Mouse (Mus musculus): Measurements from ENCODE around the gene Psmd10. TPM values are rescaled to one million over a fixed set of nuclear protein-coding genes. Genes with fewer than 3 reads are reported as not detected.

Gene Psmd10
- polyA plus RNA-seq (2014; fragmentation: Nextera tagmentation; extraction: Ambion mirVana), result 43.1 and 48.1 TPM in 2 replicates

DNA sequence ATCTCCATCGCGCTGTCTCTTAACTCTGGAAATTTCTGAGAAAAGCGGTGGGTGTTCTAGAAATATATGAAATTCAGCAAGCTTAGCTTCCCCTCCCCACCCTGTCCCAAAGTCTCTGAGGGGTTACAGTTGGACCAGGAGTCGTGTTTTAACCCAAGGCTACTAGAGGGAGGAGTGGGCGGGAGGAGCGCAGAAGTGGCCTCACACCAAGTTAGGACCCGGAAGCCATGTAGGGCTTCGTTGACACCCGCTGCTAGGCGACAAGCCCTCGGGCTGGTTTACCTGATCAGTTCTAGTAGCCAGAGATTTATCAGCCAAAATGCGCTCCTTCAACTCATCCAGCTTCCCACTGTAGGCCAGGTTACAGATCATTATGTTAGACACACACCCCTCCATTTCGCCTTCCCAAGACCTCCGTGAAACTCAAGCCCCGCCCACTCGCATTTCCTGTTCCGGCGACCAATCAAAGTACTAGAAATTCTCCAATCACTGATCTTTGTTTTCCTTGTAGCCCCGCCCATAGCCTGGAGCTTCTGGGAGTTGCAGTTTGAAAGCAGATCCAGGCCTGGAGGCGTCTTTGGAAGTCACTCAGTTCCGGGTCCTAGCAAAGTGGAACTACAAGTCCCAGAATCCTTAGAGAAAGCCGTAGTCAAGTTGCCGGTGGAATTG lies at the start of gene Psmd10, which contains the start of gene Atg4a:
Gene Psmd10 (minus strand): TSS at position 457 of the 669 bp plus-strand sequence.
Gene Atg4a (plus strand): TSS at position 636 of the 669 bp plus-strand sequence.
- 20% methylated on average over 23 of the region's 23 CpGs for WGBS
- Histone ChIP-seq H3K9ac (ENCODE audit: low read length) (peak within 1 kb of the TSS; percentile 22; the same call in 1 of the 2 replicates), H3K27me3 (ENCODE audit: control insufficient read depth, insufficient read depth, low read length) (no peaks in the 10 kb centered on the region), H3K4me1 (ENCODE audit: control insufficient read depth, insufficient read depth, low read length) (no peaks in the 10 kb centered on the region), H3K27ac (replicated peaks; ENCODE audit: low read depth, low read length) (no peak within 1 kb of the TSS), H3K36me3 (ENCODE audit: control insufficient read depth, insufficient read depth, low read length) (no peaks in the 10 kb centered on the region), H3K4me2 (ENCODE audit: low read depth, severe bottlenecking) (peak within 1 kb of the TSS; percentile 44), H3K9me3 (ENCODE audit: control insufficient read depth, low read length) (no peaks in the 10 kb centered on the region), H3K4me3 (ENCODE audit: low read depth, low read length) (peak within 1 kb of the TSS; percentile 43)
- ATAC-seq (ENCODE audit: insufficient number of reproducible peaks, low FRiP score, low TSS enrichment, low read depth) (peak; percentile 97), DNase-seq (ENCODE audit: low spot score) (peak; percentile 88)

DNA sequence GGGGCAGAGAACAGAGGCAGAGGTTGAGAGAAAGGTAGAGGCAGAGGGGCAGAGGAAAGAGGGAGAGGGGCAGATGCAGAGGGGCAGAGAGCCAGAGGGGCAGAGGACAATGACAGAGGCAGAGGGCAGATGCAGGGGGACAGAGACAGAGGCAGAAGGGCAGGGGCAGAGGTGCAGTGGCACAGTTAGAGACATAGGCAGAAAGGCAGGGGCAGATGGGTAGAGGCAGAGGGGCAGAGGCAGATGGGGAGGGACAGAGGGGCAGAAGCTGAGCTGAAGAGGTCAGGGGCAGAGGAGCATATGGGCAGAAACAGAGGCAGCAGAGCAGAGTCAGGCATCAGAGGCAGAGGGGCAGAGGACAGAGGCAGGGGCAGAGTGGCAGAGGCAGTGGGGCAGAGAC lies 42.4 kb upstream of the Psmd10 start:
- Histone ChIP-seq H3K4me2 (ENCODE audit: low read depth, severe bottlenecking) (no peak overlapping the region), H3K4me1 (ENCODE audit: control insufficient read depth, insufficient read depth, low read length) (no peaks in the 10 kb centered on the region), H3K27me3 (ENCODE audit: control insufficient read depth, insufficient read depth, low read length) (peaks cover 14% of the 10 kb centered on the region), H3K36me3 (ENCODE audit: control insufficient read depth, insufficient read depth, low read length) (no peaks in the 10 kb centered on the region), H3K4me3 (ENCODE audit: low read depth, low read length) (no peak overlapping the region), H3K9me3 (ENCODE audit: control insufficient read depth, low read length) (no peaks in the 10 kb centered on the region), H3K27ac (replicated peaks; ENCODE audit: low read depth, low read length) (no peak overlapping the region), H3K9ac (ENCODE audit: low read length) (no peak overlapping the region)
- no peak for DNase-seq (ENCODE audit: low spot score)
- ATAC-seq (ENCODE audit: insufficient number of reproducible peaks, low FRiP score, low TSS enrichment, low read depth), result no peak

DNA sequence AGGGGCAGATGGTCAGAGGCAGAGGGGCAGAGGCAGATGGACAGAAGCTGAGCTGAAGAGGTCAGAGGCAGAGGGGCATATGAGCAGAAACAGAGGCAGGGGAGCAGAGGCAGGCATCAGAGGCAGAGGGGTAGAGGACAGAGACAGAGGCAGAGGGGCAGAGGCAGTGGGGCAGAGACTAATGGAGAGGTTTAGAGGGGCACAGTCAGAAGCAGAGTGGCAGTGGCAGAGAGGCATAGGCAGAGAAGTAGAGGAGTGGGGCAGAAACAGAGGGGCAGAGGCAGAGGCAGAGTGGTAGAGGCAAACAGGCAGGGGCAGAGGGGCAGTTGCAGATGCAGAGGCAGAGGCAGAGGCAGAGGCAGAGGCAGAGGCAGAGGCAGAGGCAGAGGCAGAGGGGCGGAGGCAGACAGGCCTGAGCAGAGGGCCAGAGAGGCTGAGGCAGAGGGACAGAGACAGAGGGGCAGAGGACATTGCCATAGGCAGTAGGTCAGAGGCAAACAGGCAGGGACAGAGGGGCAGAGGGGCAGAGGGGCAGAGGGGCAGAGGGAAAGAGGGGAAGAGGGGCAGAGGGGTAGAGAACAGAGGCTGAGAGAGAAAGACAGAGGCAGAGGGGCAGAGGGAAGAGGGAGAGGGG lies 41.5 kb upstream of the Psmd10 start:
- 86% methylated on average over 1 of the region's 1 CpGs for WGBS
- no peak for DNase-seq (ENCODE audit: low spot score)
- no peaks in the 10 kb centered on the region for H3K4me1 ChIP-seq (ENCODE audit: control insufficient read depth, insufficient read depth, low read length)

DNA sequence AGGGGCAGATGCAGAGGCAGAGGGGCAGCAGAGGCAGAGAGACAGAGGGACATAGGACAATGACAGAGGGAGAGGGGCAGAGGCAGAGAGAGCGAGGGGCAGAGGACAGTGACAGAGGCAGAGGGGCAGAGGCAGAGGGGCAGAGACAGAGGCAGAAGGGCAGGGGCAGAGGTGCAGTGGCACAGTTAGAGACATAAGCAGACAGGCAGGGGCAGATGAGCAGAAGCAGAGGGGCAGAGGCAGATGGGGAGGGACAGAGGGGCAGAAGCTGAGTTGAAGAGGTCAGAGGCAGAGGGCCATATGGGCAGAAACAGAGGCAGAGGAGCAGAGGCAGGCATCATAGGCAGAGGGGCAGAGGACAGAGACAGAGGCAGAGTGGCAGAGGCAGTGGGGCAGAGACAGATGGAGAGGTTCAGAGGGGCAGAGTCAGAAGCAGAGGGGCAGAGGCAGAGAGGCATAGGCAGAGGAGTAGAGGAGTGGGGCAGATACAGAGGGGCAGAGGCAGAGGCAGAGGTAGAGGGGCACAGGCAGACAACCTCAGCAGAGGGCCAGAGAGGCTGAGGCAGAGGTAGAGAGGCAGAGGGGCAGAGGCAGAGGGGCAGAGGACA lies 40.5 kb upstream of the Psmd10 start:
- Histone ChIP-seq H3K4me2 (ENCODE audit: low read depth, severe bottlenecking) (no peak overlapping the region), H3K9ac (ENCODE audit: low read length) (no peak overlapping the region), H3K4me3 (ENCODE audit: low read depth, low read length) (no peak overlapping the region), H3K36me3 (ENCODE audit: control insufficient read depth, insufficient read depth, low read length) (no peaks in the 10 kb centered on the region), H3K27ac (replicated peaks; ENCODE audit: low read depth, low read length) (no peak overlapping the region), H3K9me3 (ENCODE audit: control insufficient read depth, low read length) (no peaks in the 10 kb centered on the region), H3K27me3 (ENCODE audit: control insufficient read depth, insufficient read depth, low read length) (peaks cover 16% of the 10 kb centered on the region), H3K4me1 (ENCODE audit: control insufficient read depth, insufficient read depth, low read length) (no peaks in the 10 kb centered on the region)
- 92% methylated on average over 1 of the region's 1 CpGs for WGBS
- peak; percentile 65; the same call in 1 of the 2 replicates for ATAC-seq (ENCODE audit: insufficient number of reproducible peaks, low FRiP score, low TSS enrichment, low read depth)
- no peak for DNase-seq (ENCODE audit: low spot score)

More for the DNA sequence above, 41.5 kb upstream of the Psmd10 start:
- H3K27ac ChIP-seq (replicated peaks; ENCODE audit: low read depth, low read length), result no peak overlapping the region
- peaks cover 16% of the 10 kb centered on the region for H3K27me3 ChIP-seq (ENCODE audit: control insufficient read depth, insufficient read depth, low read length)
- H3K4me2 ChIP-seq (ENCODE audit: low read depth, severe bottlenecking), result no peak overlapping the region
- no peak overlapping the region for H3K4me3 ChIP-seq (ENCODE audit: low read depth, low read length)
- no peaks in the 10 kb centered on the region for H3K36me3 ChIP-seq (ENCODE audit: control insufficient read depth, insufficient read depth, low read length)
- no peak for ATAC-seq (ENCODE audit: insufficient number of reproducible peaks, low FRiP score, low TSS enrichment, low read depth)
- H3K9ac ChIP-seq (ENCODE audit: low read length), result no peak overlapping the region
- H3K9me3 ChIP-seq (ENCODE audit: control insufficient read depth, low read length), result no peaks in the 10 kb centered on the region

DNA sequence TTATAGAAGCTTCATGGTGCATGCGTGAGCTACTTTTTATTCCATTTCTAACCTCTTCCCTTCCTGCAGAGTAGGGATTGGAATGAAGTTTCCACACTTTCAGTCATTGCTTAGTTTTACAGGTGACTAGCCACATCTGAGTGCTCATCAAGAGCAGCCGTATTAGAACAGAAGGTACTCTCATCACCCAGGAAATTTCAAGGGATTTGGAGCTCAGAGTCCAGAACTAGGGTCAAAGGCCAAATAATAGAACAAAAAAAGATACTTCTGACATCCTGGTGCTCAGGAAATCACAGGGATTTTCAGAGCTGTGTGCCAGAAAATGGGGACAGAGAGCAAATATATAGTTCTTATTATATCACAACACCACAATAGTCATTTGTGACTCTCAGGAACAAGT lies 28.7 kb upstream of the Psmd10 start:
- Histone ChIP-seq H3K9me3 (ENCODE audit: control insufficient read depth, low read length) (no peaks in the 10 kb centered on the region), H3K4me3 (ENCODE audit: low read depth, low read length) (no peak overlapping the region), H3K9ac (ENCODE audit: low read length) (no peak overlapping the region), H3K36me3 (ENCODE audit: control insufficient read depth, insufficient read depth, low read length) (no peaks in the 10 kb centered on the region), H3K4me1 (ENCODE audit: control insufficient read depth, insufficient read depth, low read length) (no peaks in the 10 kb centered on the region), H3K27ac (replicated peaks; ENCODE audit: low read depth, low read length) (no peak overlapping the region), H3K4me2 (ENCODE audit: low read depth, severe bottlenecking) (no peak overlapping the region), H3K27me3 (ENCODE audit: control insufficient read depth, insufficient read depth, low read length) (peaks cover 11% of the 10 kb centered on the region)
- 89% methylated on average over 2 of the region's 2 CpGs for WGBS
- DNase-seq (ENCODE audit: low spot score) (no peak), ATAC-seq (ENCODE audit: insufficient number of reproducible peaks, low FRiP score, low TSS enrichment, low read depth) (no peak)

DNA sequence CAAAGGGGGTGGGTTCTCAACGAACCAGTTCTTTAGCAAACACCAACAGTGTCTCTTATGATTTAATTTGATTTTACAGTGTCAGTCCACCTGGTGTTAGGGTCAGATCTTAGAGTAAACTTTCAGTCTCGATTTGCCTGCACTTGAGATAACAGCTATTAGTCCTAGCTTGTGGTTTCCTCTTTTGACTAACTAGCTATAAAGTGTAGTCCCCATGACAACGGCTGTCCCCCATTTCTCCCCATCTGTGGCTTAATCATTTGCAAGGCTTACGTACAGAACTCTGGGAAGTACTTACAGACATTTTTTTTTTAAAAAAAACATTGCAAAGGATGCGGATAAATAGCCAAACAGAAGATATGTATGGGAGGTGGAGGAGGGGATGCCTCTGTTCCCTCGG lies 28.3 kb upstream of the Psmd10 start:
- DNase-seq (ENCODE audit: low spot score), result no peak
- H3K27ac ChIP-seq (replicated peaks; ENCODE audit: low read depth, low read length), result no peak overlapping the region
- H3K9me3 ChIP-seq (ENCODE audit: control insufficient read depth, low read length), result no peaks in the 10 kb centered on the region
- no peaks in the 10 kb centered on the region for H3K36me3 ChIP-seq (ENCODE audit: control insufficient read depth, insufficient read depth, low read length)
- H3K4me1 ChIP-seq (ENCODE audit: control insufficient read depth, insufficient read depth, low read length), result no peaks in the 10 kb centered on the region
- H3K9ac ChIP-seq (ENCODE audit: low read length), result no peak overlapping the region
- no peak overlapping the region for H3K4me3 ChIP-seq (ENCODE audit: low read depth, low read length)
- H3K27me3 ChIP-seq (ENCODE audit: control insufficient read depth, insufficient read depth, low read length), result peaks cover 11% of the 10 kb centered on the region
- WGBS, result 71% methylated on average over 6 of the region's 6 CpGs
- no peak overlapping the region for H3K4me2 ChIP-seq (ENCODE audit: low read depth, severe bottlenecking)
- ATAC-seq (ENCODE audit: insufficient number of reproducible peaks, low FRiP score, low TSS enrichment, low read depth), result no peak

DNA sequence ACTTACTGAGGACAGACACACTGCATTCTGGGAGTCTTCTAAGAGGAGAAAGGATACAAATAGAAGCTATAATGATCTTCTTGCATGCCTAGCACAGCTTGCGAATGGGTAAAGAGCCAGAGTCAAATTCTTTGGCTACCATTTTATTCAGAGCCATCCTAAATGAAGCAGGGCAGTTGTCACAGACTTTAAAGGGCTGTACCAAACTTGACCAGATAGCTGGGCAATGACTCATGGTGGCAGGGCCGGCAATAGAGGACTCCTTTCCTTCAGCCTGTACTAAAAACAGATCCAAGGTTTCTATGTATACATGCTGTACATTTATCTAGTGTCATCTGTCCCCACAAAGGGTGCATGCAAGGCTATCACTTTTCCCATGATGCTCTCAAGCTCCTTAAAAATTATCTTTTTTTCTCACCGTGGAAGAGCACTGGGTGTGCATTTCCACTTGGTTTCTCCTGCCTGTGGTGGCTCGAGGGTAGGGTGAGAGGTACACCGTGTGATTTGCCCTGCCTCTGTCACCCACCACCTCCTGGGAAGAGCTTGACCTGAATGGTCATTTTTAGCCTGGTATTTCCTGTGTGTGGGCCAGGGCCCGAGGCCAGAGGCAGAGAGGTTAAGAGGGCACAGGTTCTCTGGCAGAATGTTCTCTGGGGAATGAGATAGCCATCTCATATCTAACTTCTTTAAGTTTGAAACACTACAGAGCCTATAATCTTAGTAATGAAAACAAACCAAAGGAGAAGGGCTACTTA lies 26.9 kb upstream of the Psmd10 start:
- no peak overlapping the region for H3K4me2 ChIP-seq (ENCODE audit: low read depth, severe bottlenecking)
- ATAC-seq (ENCODE audit: insufficient number of reproducible peaks, low FRiP score, low TSS enrichment, low read depth), result no peak
- H3K27ac ChIP-seq (replicated peaks; ENCODE audit: low read depth, low read length), result no peak overlapping the region
- no peak for DNase-seq (ENCODE audit: low spot score)
- H3K36me3 ChIP-seq (ENCODE audit: control insufficient read depth, insufficient read depth, low read length), result no peaks in the 10 kb centered on the region
- no peak overlapping the region for H3K4me3 ChIP-seq (ENCODE audit: low read depth, low read length)
- WGBS, result 53% methylated on average over 6 of the region's 6 CpGs
- no peak overlapping the region for H3K9ac ChIP-seq (ENCODE audit: low read length)
- H3K27me3 ChIP-seq (ENCODE audit: control insufficient read depth, insufficient read depth, low read length), result peaks cover 11% of the 10 kb centered on the region
- H3K4me1 ChIP-seq (ENCODE audit: control insufficient read depth, insufficient read depth, low read length), result no peaks in the 10 kb centered on the region
- H3K9me3 ChIP-seq (ENCODE audit: control insufficient read depth, low read length), result no peaks in the 10 kb centered on the region

DNA sequence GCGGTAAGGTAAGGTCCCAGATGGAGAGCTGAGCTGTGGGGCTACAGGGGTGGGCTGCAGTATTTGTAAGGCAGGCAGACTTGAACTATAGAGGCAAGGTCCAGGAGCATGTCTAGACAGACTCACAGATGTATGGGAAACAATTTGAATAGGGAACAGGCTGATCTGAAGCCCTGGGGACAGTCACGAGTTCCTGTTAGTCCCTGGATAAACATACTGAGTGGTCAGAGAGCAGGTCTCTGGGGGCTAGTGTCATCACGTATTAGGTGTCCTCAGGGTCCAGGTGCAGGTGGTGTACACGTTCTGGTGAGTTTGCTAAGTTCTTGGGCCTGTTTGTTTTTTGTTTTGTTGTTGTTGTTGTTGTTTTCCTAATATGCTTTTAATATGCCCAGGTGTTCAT lies 23.6 kb upstream of the Psmd10 start:
- H3K4me1 ChIP-seq (ENCODE audit: control insufficient read depth, insufficient read depth, low read length), result no peaks in the 10 kb centered on the region
- H3K9me3 ChIP-seq (ENCODE audit: control insufficient read depth, low read length), result no peaks in the 10 kb centered on the region
- WGBS, result 75% methylated on average over 4 of the region's 4 CpGs
- DNase-seq (ENCODE audit: low spot score), result no peak
- ATAC-seq (ENCODE audit: insufficient number of reproducible peaks, low FRiP score, low TSS enrichment, low read depth), result no peak
- H3K36me3 ChIP-seq (ENCODE audit: control insufficient read depth, insufficient read depth, low read length), result no peaks in the 10 kb centered on the region
- H3K27me3 ChIP-seq (ENCODE audit: control insufficient read depth, insufficient read depth, low read length), result peaks cover 11% of the 10 kb centered on the region
- H3K27ac ChIP-seq (replicated peaks; ENCODE audit: low read depth, low read length), result no peak overlapping the region; the same call in 1 of the 2 replicates
- H3K4me2 ChIP-seq (ENCODE audit: low read depth, severe bottlenecking), result no peak overlapping the region
- no peak overlapping the region for H3K4me3 ChIP-seq (ENCODE audit: low read depth, low read length)
- no peak overlapping the region for H3K9ac ChIP-seq (ENCODE audit: low read length)

Measured in limb, embryonic 11.5 days (tissue).